Mouse (Mus musculus) limb, embryonic 15.5 days (tissue): Measurements from ENCODE around the gene Acvr2a. TPM values are rescaled to one million over a fixed set of nuclear protein-coding genes. Genes with fewer than 3 reads are reported as not detected.

Source experiments
- ATAC-seq: fragments of 200-750 bp; cut with Nextera tagmentation; 2 replicates; pipeline ENCODE4 v1.8.0; 2017; ENCODE audit warnings: low read depth, moderate TSS enrichment; ENCODE audit not compliant: insufficient number of reproducible peaks, low FRiP score, low TSS enrichment
- H3K27ac ChIP-seq: fragments of 300-500 bp; sonication (generic); 2 replicates; pipeline ENCODE4 v1.5.1; 2015; ENCODE audit warnings: moderate library complexity, mild to moderate bottlenecking, inconsistent platforms
- H3K27me3 ChIP-seq: fragments of 300-500 bp; sonication (generic); 2 replicates; pipeline ENCODE4 v1.6.1; 2015; ENCODE audit warnings: inconsistent platforms
- H3K36me3 ChIP-seq: fragments of 300-500 bp; sonication (generic); 2 replicates; pipeline ENCODE4 v1.6.1; 2015; ENCODE audit warnings: inconsistent platforms
- H3K4me1 ChIP-seq: fragments of 300-500 bp; sonication (generic); 2 replicates; pipeline ENCODE4 v1.6.1; 2015; ENCODE audit warnings: inconsistent platforms
- H3K4me2 ChIP-seq: fragments of 300-500 bp; sonication (generic); 2 replicates; pipeline ENCODE4 v1.6.1; 2015; ENCODE audit warnings: mild to moderate bottlenecking, inconsistent platforms
- H3K4me3 ChIP-seq: fragments of 300-500 bp; sonication (generic); 2 replicates; pipeline ENCODE4 v1.5.1; 2015; ENCODE audit warnings: mild to moderate bottlenecking, inconsistent platforms
- H3K9ac ChIP-seq: fragments of 300-500 bp; sonication (generic); 2 replicates; pipeline ENCODE4 v1.6.1; 2015; ENCODE audit warnings: inconsistent platforms
- H3K9me3 ChIP-seq: fragments of 300-500 bp; sonication (generic); 2 replicates; pipeline ENCODE4 v1.6.1; 2016; ENCODE audit warnings: inconsistent platforms
- WGBS: fragments of 180-500 bp; shearing (Covaris S2); methylation state at CpG from one replicate; pipeline ENCODE4 v1.1.7; 2015; 5-methylcytosine and 5-hydroxymethylcytosine counted together
- polyA plus RNA-seq: library from polyadenylated mRNA; unstranded; fragments of >200 nt; fragmentation: Nextera tagmentation; extraction: Ambion mirVana; gene quantifications from 2 replicates; pipeline ENCODE4 v1.2.1, GENCODE M21; 2015

The Acvr2a gene
- 19.0 and 19.5 TPM in 2 replicates for polyA plus RNA-seq

GRCm38 (mm10) chr2:48813371-48814222 is at the start of gene Acvr2a:
Gene Acvr2a, plus strand, starts transcription at chr2:48814109.
- no peaks in the 10 kb centered on the region for H3K27me3 ChIP-seq
- peak within 1 kb of the TSS; percentile 59 for H3K4me2 ChIP-seq
- H3K9ac ChIP-seq = peak within 1 kb of the TSS; percentile 92
- H3K27ac ChIP-seq = peak within 1 kb of the TSS; percentile 98
- peak; percentile 87 for ATAC-seq
- no peaks in the 10 kb centered on the region for H3K9me3 ChIP-seq
- H3K4me3 ChIP-seq = peak within 1 kb of the TSS; percentile 90
- H3K36me3 ChIP-seq = no peaks in the 10 kb centered on the region
- H3K4me1 ChIP-seq = no peaks in the 10 kb centered on the region; the same call in 1 of the 2 replicates
- WGBS = under 1% methylated on average over 79 of the region's 105 CpGs

- H3K4me3 ChIP-seq = no peak overlapping the region
- H3K27ac ChIP-seq = no peak overlapping the region
- H3K36me3 ChIP-seq = no peaks in the 10 kb centered on the region
- H3K4me2 ChIP-seq = no peak overlapping the region
- H3K9ac ChIP-seq = no peak overlapping the region
- 86% methylated on average over 5 of the region's 5 CpGs for WGBS
- no peak for ATAC-seq
- H3K4me1 ChIP-seq = no peaks in the 10 kb centered on the region
- no peaks in the 10 kb centered on the region for H3K27me3 ChIP-seq
- no peaks in the 10 kb centered on the region for H3K9me3 ChIP-seq
Observed at GRCm38 (mm10) chr2:48766513-48766912, 47.4 kb upstream of the Acvr2a start.

- no peak overlapping the region for H3K4me2 ChIP-seq
- ATAC-seq = no peak
- H3K27ac ChIP-seq = no peak overlapping the region
- 77% methylated on average over 2 of the region's 2 CpGs for WGBS
- no peak overlapping the region for H3K4me3 ChIP-seq
- no peaks in the 10 kb centered on the region for H3K36me3 ChIP-seq
- no peaks in the 10 kb centered on the region for H3K27me3 ChIP-seq
- H3K9me3 ChIP-seq = no peaks in the 10 kb centered on the region
- H3K4me1 ChIP-seq = no peaks in the 10 kb centered on the region
- no peak overlapping the region for H3K9ac ChIP-seq
Observed at GRCm38 (mm10) chr2:48767778-48768177, 46.1 kb upstream of the Acvr2a start.

GRCm38 (mm10) chr2:48768219-48768618 is 45.7 kb upstream of the Acvr2a start:
- WGBS = 83% methylated on average over 2 of the region's 2 CpGs

GRCm38 (mm10) chr2:48770100-48770499 is 43.8 kb upstream of the Acvr2a start:
- H3K36me3 ChIP-seq = no peaks in the 10 kb centered on the region
- no peaks in the 10 kb centered on the region for H3K4me1 ChIP-seq
- no peak overlapping the region for H3K27ac ChIP-seq
- no peak overlapping the region for H3K4me2 ChIP-seq
- WGBS = 79% methylated on average over 7 of the region's 7 CpGs
- H3K27me3 ChIP-seq = no peaks in the 10 kb centered on the region
- H3K9ac ChIP-seq = no peak overlapping the region
- ATAC-seq = no peak
- H3K9me3 ChIP-seq = no peaks in the 10 kb centered on the region
- no peak overlapping the region for H3K4me3 ChIP-seq

More at GRCm38 (mm10) chr2:48768219-48768618, 45.7 kb upstream of the Acvr2a start:
- Histone ChIP-seq H3K9ac (no peak overlapping the region), H3K36me3 (no peaks in the 10 kb centered on the region), H3K27me3 (no peaks in the 10 kb centered on the region), H3K9me3 (no peaks in the 10 kb centered on the region), H3K27ac (no peak overlapping the region), H3K4me2 (no peak overlapping the region), H3K4me3 (no peak overlapping the region), H3K4me1 (no peaks in the 10 kb centered on the region)
- ATAC-seq = no peak

GRCm38 (mm10) chr2:48770634-48771033 is 43.3 kb upstream of the Acvr2a start:
- Histone ChIP-seq H3K4me1 (no peaks in the 10 kb centered on the region), H3K36me3 (no peaks in the 10 kb centered on the region), H3K4me3 (no peak overlapping the region), H3K9me3 (no peaks in the 10 kb centered on the region), H3K9ac (no peak overlapping the region), H3K27ac (no peak overlapping the region), H3K27me3 (no peaks in the 10 kb centered on the region), H3K4me2 (no peak overlapping the region)
- no peak for ATAC-seq
- 82% methylated on average over 3 of the region's 3 CpGs for WGBS

GRCm38 (mm10) chr2:48775281-48775680 is 38.6 kb upstream of the Acvr2a start:
- H3K4me3 ChIP-seq = no peak overlapping the region
- no peaks in the 10 kb centered on the region for H3K9me3 ChIP-seq
- H3K9ac ChIP-seq = no peak overlapping the region
- H3K27ac ChIP-seq = no peak overlapping the region
- no peak for ATAC-seq
- H3K36me3 ChIP-seq = no peaks in the 10 kb centered on the region
- 86% methylated on average over 3 of the region's 3 CpGs for WGBS
- H3K4me1 ChIP-seq = no peaks in the 10 kb centered on the region
- no peak overlapping the region for H3K4me2 ChIP-seq
- no peaks in the 10 kb centered on the region for H3K27me3 ChIP-seq

GRCm38 (mm10) chr2:48788901-48789300 is 25.0 kb upstream of the Acvr2a start:
- Histone ChIP-seq H3K9me3 (no peaks in the 10 kb centered on the region), H3K4me2 (no peak overlapping the region), H3K4me3 (no peak overlapping the region), H3K9ac (no peak overlapping the region), H3K4me1 (no peaks in the 10 kb centered on the region), H3K27me3 (no peaks in the 10 kb centered on the region), H3K36me3 (no peaks in the 10 kb centered on the region), H3K27ac (no peak overlapping the region)
- whole genome bisulfite sequencing = 63% methylated on average over 3 of the region's 3 CpGs
- ATAC-seq = no peak

GRCm38 (mm10) chr2:48814223-48815038 is 522 bp downstream of the Acvr2a start:
- under 1% methylated on average over 75 of the region's 76 CpGs for WGBS
- no peak; the same call in 1 of the 2 replicates for ATAC-seq

GRCm38 (mm10) chr2:48815039-48815590 is 1.2 kb downstream of the Acvr2a start:
- ATAC-seq = no peak
- under 1% methylated on average over 15 of the region's 15 CpGs for WGBS
- peak overlapping the region; percentile 92 for H3K9ac ChIP-seq
- H3K27ac ChIP-seq = peak overlapping the region; percentile 98
- peak overlapping the region; percentile 90 for H3K4me3 ChIP-seq
- no peaks in the 10 kb centered on the region; the same call in 1 of the 2 replicates for H3K4me1 ChIP-seq
- no peaks in the 10 kb centered on the region for H3K27me3 ChIP-seq
- no peaks in the 10 kb centered on the region for H3K9me3 ChIP-seq
- peak overlapping the region; percentile 59 for H3K4me2 ChIP-seq
- H3K36me3 ChIP-seq = no peaks in the 10 kb centered on the region

More at GRCm38 (mm10) chr2:48814223-48815038, 522 bp downstream of the Acvr2a start:
- Histone ChIP-seq H3K4me1 (no peaks in the 10 kb centered on the region; the same call in 1 of the 2 replicates), H3K9me3 (no peaks in the 10 kb centered on the region), H3K27ac (peak overlapping the region; percentile 98), H3K9ac (peak overlapping the region; percentile 92), H3K36me3 (no peaks in the 10 kb centered on the region), H3K4me2 (peak overlapping the region; percentile 59), H3K4me3 (peak overlapping the region; percentile 90), H3K27me3 (no peaks in the 10 kb centered on the region)

- Histone ChIP-seq H3K27ac (no peak overlapping the region), H3K9me3 (no peaks in the 10 kb centered on the region), H3K4me1 (no peaks in the 10 kb centered on the region; the same call in 1 of the 2 replicates), H3K36me3 (no peaks in the 10 kb centered on the region), H3K9ac (no peak overlapping the region), H3K4me3 (peak overlapping the region; percentile 90), H3K4me2 (peak overlapping the region; percentile 59), H3K27me3 (no peaks in the 10 kb centered on the region)
- 13% methylated on average over 9 of the region's 9 CpGs for WGBS
- ATAC-seq = no peak
Observed at GRCm38 (mm10) chr2:48816141-48817028, 2.5 kb downstream of the Acvr2a start.
